Mouse (Mus musculus) naive thymus-derived CD4-positive, alpha-beta T cell, adult 2 months (primary cell): ENCODE data around the gene Pde5a.

Experiments
- DNase-seq: peaks from one replicate; pipeline ENCODE4 v3.0.0-alpha.2; 2011; ENCODE audit warnings: low read depth

Gene Pde5a

GRCm38 (mm10) chr3:122848410-122849034, 119.8 kb downstream of the Pde5a start:
- no peak for DNase-seq

GRCm38 (mm10) chr3:122855149-122855548, 126.4 kb downstream of the Pde5a start:
- no peak for DNase-seq

DNA sequence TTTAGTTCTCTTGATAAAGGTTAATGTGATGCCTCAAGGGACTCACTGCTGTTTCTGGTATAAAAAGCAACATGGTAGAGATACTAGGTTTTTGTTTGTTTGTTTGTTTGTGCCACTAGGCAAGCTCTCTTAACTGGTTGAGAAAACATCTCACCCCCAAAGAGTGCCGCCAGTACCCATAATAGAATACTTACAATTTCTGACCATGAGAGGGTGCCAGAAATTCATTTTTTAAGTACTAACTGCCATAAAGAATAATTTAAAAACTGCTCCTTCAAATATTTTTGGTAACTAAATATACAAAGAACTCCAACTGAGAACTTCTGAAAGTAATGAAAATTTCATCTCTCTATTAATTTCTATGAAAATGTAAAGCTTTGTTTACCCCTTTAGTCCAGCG, 131.1 kb downstream of the Pde5a start:
- no peak for DNase-seq

- no peak for DNase-seq
Measured at GRCm38 (mm10) chr3:122860573-122861498, 132.1 kb downstream of the Pde5a start.

GRCm38 (mm10) chr3:122865092-122865491, 136.3 kb downstream of the Pde5a start:
- no peak for DNase-seq

DNA sequence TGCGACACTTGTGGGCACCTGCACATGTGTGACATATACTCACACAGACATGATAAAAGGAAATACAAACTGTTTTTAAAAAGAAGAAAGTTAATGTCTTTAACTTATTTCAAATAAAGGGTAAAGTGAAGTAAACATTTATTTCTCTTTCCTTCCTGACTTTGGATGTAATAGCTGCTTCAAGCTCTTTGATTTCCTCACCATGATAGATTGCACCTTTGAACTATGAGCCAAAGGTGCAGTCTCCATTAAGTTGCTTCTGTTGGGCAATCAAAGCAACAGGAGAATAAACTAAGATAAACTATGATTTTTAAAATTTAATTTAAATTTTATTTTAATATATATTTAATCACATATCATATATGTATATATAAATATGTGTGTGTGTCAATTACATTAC, 139.5 kb downstream of the Pde5a start:
- DNase-seq: no peak

- DNase-seq: no peak
Measured at GRCm38 (mm10) chr3:122871596-122871995, 142.8 kb downstream of the Pde5a start.

DNA sequence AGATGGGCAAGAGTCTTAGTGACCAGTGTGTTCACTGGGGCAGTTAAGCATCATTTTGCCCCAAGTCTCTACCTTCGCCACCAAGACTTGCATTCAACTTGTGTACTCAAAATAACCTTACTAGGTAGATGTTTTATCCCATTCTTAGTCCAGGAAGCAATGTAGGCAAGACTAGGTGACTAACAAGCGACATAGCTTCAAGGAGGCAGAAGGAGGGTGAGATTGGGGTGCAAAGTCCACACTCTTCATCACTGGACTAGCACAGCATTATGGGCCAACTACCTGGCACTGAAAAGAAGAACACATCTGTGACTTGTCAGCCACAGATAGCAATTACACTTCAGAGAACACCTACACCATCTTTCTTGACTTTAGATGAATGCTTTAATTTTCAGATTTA, 148.1 kb downstream of the Pde5a start:
- no peak for DNase-seq

DNA sequence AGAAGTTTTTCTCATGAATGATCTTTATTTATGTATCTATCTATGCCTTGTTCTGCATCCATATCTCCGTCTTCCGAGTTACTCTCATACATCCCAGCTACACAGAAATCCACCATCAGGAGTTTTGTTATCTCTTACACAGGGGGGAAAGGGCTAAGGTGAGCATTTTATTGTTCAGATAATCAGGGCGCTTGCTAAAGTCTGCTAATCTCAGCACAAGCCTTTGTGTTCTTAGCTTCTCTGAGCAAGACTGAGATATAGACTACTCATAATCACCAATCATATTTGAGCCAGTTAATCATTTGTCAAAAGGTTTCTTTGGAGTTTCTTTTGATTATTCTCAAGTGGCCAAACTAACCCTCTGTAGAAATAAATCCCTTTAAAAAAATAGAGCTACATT, 148.8 kb downstream of the Pde5a start:
- no peak for DNase-seq

- DNase-seq: no peak
Measured at GRCm38 (mm10) chr3:122878705-122879315, 150.1 kb downstream of the Pde5a start.

DNA sequence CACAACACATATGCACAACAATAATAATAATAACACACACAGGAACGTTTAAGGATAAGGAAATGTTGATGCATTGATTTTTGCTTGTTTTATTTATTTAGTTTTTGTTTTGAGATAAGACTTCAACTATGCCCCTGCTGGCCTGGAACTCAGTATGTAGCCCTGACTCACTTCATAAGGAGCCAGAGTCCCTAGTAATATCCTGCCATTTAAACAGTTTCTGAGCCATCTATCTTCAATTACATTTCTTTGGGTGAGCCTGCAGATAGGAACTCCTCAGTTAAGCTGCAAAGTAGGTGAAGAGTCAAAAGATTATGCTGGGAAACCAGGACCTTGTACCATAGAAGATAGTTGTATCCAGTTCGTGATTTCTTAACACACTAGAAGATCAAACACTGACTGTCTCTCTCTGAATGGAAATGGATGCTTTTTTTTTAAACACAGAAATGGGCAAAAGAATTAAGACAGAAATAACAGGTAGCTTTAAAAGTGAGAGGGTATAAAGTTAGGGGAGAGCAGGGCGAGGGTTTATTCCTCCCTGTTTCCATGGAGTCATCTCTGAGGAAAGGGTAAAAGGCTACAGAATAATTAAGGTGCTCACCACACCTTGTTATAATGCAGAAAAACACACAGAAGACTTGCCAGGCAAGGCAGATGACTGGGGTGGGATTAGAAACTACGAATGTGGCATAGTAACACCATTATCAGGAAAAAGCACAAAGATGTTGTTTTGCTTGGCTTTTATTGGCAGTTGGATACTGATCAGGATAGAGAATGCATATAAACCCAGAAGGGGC, 159.0 kb downstream of the Pde5a start:
- DNase-seq: no peak

GRCm38 (mm10) chr3:122888371-122888819, 159.6 kb downstream of the Pde5a start:
- no peak for DNase-seq

- no peak for DNase-seq
Measured at GRCm38 (mm10) chr3:122894772-122895171, 166.0 kb downstream of the Pde5a start, which contains the start of gene Fabp2. Fabp2 (plus strand) TSS chr3:122895072.

DNA sequence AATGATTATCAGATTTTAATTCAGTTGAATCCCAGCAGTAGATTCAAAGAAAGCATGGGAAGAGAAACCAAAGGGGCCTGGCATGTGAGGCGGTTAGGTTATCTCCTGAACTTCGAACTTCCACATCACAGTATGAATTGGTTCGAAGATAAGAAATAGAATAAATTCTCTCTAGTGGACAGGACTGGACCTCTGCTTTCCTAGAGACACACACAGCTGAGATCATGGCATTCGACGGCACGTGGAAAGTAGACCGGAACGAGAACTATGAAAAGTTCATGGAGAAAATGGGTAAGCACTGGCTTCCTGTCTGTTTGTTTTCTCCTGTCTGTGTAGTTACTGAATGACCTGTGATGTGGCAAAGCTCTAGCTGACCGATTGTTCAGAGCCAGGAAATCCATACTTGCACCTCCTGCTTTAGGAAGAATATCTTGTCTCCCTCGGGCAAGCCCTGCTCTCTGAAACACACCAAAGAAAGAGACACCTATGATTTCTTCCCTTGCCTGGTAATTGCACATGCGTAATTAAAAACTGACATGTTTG, 166.5 kb downstream of the Pde5a start:
- no peak for DNase-seq

DNA sequence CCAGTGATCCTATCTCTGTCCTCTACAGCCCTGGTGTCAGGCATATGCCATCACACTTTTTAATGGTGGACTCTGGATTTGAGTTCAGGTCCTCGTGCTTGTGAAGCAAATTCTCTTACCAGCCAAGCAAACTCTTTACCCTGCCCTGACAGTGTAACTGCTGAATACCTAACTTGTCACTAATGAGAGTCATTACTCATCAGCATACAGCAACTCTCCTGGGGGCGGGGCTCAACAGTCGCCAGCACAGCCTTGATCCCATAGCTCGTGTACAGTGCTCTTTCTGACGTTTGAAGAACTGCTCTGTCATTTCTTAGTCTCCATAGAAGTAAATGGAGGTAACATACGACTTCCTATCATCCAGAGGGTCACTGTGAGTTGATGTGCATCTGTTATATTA, 169.5 kb downstream of the Pde5a start:
- DNase-seq: no peak

DNA sequence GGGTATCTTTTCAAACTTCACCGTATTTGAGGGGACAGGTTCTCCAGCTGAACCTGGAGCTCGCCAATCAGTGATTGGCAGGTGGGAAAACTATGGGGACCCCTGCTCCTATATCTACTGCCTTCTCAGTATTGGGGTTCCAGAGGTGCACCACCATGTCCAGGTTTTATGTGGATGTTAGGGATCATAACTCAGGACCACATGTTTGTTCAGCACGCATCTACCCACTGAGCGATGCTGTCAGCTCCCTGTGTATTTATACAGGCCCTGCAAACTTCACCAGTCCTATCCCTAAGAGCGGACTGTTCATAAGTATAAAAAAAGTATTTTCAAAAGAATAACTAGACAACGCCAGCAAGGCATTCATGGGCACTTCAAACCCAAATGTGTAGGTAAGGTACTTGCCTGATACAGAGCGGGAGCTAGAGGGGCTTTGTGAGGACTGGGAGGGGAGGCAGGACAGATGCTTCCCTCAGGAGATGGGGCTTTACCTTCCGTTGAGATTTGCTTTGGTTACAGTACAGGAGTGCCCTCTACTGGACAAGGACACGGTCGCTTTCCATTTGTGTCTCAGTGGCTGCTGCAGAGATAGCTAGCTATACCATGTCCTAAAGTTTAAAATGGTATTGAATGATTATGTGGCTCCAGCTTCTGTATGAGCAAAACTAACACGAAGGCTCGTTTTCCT, 175.1 kb downstream of the Pde5a start:
- DNase-seq: peak; percentile 63

DNA sequence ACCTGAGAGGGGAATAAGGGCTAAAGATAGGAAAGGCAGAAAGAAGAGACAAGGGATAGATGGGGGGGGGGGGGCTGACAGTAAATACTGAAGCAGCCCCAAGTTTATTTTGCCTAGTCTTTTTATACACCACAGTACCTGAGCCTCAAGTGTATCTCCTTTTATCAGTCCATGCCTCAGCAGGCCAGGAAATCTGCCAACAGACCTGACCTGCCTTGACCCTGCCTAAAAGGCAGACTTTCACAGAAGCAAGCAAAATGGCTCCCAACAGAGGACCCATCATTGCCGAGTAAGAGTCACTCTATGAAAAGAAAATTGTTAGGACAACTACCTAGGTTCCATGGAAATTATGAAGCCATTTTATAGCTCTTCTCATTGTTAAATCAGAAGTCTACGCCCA, 179.1 kb downstream of the Pde5a start:
- no peak for DNase-seq
